Mouse (Mus musculus) ES-Bruce4 (cell line): ENCODE results near the gene Dpp10. TPM values are rescaled to one million over a fixed set of nuclear protein-coding genes. Genes with fewer than 3 reads are reported as not detected.

Experiments used
- H3K27ac ChIP-seq: 2 replicates; pipeline ENCODE4 v1.5.1; 2012; ENCODE audit warnings: low read length, inconsistent platforms; ENCODE audit not compliant: insufficient read depth
- H3K27me3 ChIP-seq: 2 replicates; pipeline ENCODE4 v1.6.1; 2012; ENCODE audit warnings: mild to moderate bottlenecking, low read length, inconsistent platforms; ENCODE audit not compliant: control insufficient read depth, poor library complexity, insufficient read depth, severe bottlenecking
- H3K36me3 ChIP-seq: 2 replicates; pipeline ENCODE4 v1.6.1; 2012; ENCODE audit warnings: inconsistent platforms, mild to moderate bottlenecking, low read length, moderate library complexity; ENCODE audit not compliant: control insufficient read depth, poor library complexity, insufficient read depth, severe bottlenecking
- H3K4me1 ChIP-seq: one replicate; pipeline ENCODE4 v1.8.1; 2011; ENCODE audit warnings: low read length; ENCODE audit not compliant: control insufficient read depth, insufficient read depth
- H3K4me3 ChIP-seq: 2 replicates; pipeline ENCODE4 v1.5.1; 2011; ENCODE audit warnings: low read depth, mild to moderate bottlenecking, low read length
- H3K9ac ChIP-seq: 2 replicates; pipeline ENCODE4 v1.6.1; 2012; ENCODE audit warnings: low read depth, mild to moderate bottlenecking, inconsistent platforms; ENCODE audit not compliant: poor library complexity, severe bottlenecking
- H3K9me3 ChIP-seq: replicated peaks from 2 replicates; pipeline ENCODE4 v1.6.1; 2012; ENCODE audit warnings: mild to moderate bottlenecking, low read length, inconsistent platforms; ENCODE audit not compliant: control insufficient read depth, poor library complexity, insufficient read depth, severe bottlenecking
- CTCF ChIP-seq: IDR thresholded peaks from one replicate; pipeline ENCODE4 v1.8.1; 2011; ENCODE audit warnings: low read depth, low read length
- EP300 ChIP-seq: IDR thresholded peaks from 2 replicates; pipeline ENCODE4 v1.6.1; 2011; ENCODE audit warnings: low read depth, low read length; ENCODE audit not compliant: insufficient read depth
- POLR2A ChIP-seq: IDR thresholded peaks from one replicate; pipeline ENCODE4 v1.8.1; 2011; ENCODE audit warnings: low read length; ENCODE audit not compliant: insufficient read depth
- polyA plus RNA-seq: library from polyadenylated mRNA; stranded (reverse); fragments of >200 nt; gene quantifications from 2 replicates; pipeline ENCODE4 v1.2.4, GENCODE M21; 2011; ENCODE audit warnings: low read depth; ENCODE audit not compliant: missing spikeins, insufficient read depth, insufficient read length

Gene Dpp10
- polyA plus RNA-seq, 1 experiment = 0.33 TPM

GRCm38 (mm10) chr1:123927278-123928002 lies 117.9 kb downstream of the Dpp10 start:
- Histone ChIP-seq H3K4me1 (no peaks in the 10 kb centered on the region), H3K36me3 (no peaks in the 10 kb centered on the region), H3K9me3 (no peaks in the 10 kb centered on the region), H3K27ac (no peak overlapping the region), H3K27me3 (no peaks in the 10 kb centered on the region), H3K4me3 (no peak overlapping the region), H3K9ac (no peak overlapping the region)
- TF ChIP-seq CTCF = no peak
- no peak for TF ChIP-seq POLR2A

- Histone ChIP-seq H3K9me3 (no peaks in the 10 kb centered on the region), H3K27me3 (no peaks in the 10 kb centered on the region), H3K9ac (no peak overlapping the region), H3K4me3 (no peak overlapping the region), H3K36me3 (no peaks in the 10 kb centered on the region), H3K4me1 (no peaks in the 10 kb centered on the region), H3K27ac (no peak overlapping the region)
- TF ChIP-seq EP300 (no peak), POLR2A (no peak), CTCF (no peak)
Measured at GRCm38 (mm10) chr1:123924905-123925304, 120.5 kb downstream of the Dpp10 start.

- H3K27me3 ChIP-seq = no peaks in the 10 kb centered on the region
- H3K36me3 ChIP-seq = no peaks in the 10 kb centered on the region
- no peak for TF ChIP-seq CTCF
- no peak for TF ChIP-seq POLR2A
- no peak for TF ChIP-seq EP300
- H3K4me3 ChIP-seq = no peak overlapping the region
- H3K4me1 ChIP-seq = no peaks in the 10 kb centered on the region
- H3K9me3 ChIP-seq = no peaks in the 10 kb centered on the region
- no peak overlapping the region for H3K27ac ChIP-seq
- H3K9ac ChIP-seq = no peak overlapping the region
Measured at GRCm38 (mm10) chr1:123923907-123924306, 121.5 kb downstream of the Dpp10 start.

- Histone ChIP-seq H3K4me1 (no peaks in the 10 kb centered on the region), H3K9me3 (no peaks in the 10 kb centered on the region), H3K27me3 (no peaks in the 10 kb centered on the region), H3K4me3 (no peak overlapping the region), H3K9ac (no peak overlapping the region), H3K27ac (no peak overlapping the region), H3K36me3 (no peaks in the 10 kb centered on the region)
- no peak for TF ChIP-seq POLR2A
- TF ChIP-seq EP300 = no peak
Measured at GRCm38 (mm10) chr1:123919606-123920005, 125.8 kb downstream of the Dpp10 start.

- no peak overlapping the region for H3K4me3 ChIP-seq
- H3K9me3 ChIP-seq = no peaks in the 10 kb centered on the region
- no peaks in the 10 kb centered on the region for H3K27me3 ChIP-seq
- H3K9ac ChIP-seq = no peak overlapping the region
- no peak overlapping the region for H3K27ac ChIP-seq
- TF ChIP-seq POLR2A (no peak), EP300 (no peak), CTCF (no peak)
- no peaks in the 10 kb centered on the region for H3K4me1 ChIP-seq
- H3K36me3 ChIP-seq = no peaks in the 10 kb centered on the region
Measured at GRCm38 (mm10) chr1:123902628-123903027, 142.7 kb downstream of the Dpp10 start.

- Histone ChIP-seq H3K36me3 (no peaks in the 10 kb centered on the region), H3K4me1 (no peaks in the 10 kb centered on the region), H3K9ac (no peak overlapping the region), H3K27ac (no peak overlapping the region), H3K9me3 (no peaks in the 10 kb centered on the region), H3K27me3 (no peaks in the 10 kb centered on the region), H3K4me3 (no peak overlapping the region)
- TF ChIP-seq CTCF (no peak), POLR2A (no peak), EP300 (no peak)
Measured at GRCm38 (mm10) chr1:123901218-123901617, 144.1 kb downstream of the Dpp10 start.
